Mouse (Mus musculus): ENCODE data around the gene Pde4b.

DNA sequence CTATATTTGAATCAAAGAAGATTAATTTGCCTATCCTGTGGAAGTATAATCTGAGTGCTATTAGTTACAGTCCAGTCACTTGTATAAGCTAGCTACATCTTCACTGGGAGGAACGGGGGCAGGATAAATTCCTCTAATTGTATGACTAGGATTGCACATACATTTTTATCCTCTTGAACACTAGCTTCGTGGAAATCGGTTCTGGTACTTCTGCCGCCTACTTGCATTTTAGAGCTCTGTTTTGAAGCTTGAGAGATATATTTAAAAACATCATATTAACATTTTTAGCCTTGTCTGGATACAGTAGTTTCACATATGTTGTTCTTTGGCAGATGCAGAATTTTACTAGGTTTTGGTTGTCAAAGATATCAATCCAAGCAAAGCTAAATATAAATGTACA lies 310.0 kb downstream of the Pde4b start:
- TF ChIP-seq CTCF (IDR thresholded peaks at IDR 0.05; ENCODE audit: borderline replicate concordance, insufficient read depth, low read depth, low read length) (no peak), POLR2A (IDR thresholded peaks at IDR 0.05; ENCODE audit: borderline replicate concordance, insufficient read depth, low read length) (no peak)
